Comparison of ENCODE assay signal across 12 mouse cellular contexts in the genomic region with DNA sequence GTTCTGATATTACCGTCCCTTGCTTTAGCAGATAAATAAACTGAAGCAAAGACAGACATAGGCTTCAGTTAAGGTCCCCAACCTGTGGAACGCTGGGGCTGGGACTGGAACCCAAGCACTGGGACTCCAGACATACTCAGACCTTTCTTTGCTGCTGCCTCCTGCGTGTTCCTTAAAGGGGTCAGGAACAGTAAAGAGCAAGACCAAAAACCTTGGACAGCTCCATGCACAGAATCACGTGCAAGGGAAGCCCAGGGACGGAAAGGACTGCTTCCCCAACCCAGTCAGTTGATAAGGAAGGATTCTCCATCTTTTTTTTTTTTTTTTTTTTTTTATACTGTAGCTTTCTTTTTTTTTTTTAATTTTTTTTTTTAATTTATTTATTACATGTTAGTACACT. TPM values are rescaled to one million over a fixed set of nuclear protein-coding genes. Genes with fewer than 3 reads are reported as not detected.
DNase-seq lines count a peak whose midpoint lies in the region; ATAC-seq and TF ChIP-seq lines count a peak whose summit lies in the region.
"Had no signal": no experiment of that assay in that cellular context is flagged by ENCODE, and none has a peak within 500 bp of the region (broad histone marks: within the 10 kb centered on the region; RNA-seq: fewer than 3 reads in every experiment).

No protein-coding gene starts in this region.

- no peak for TF ChIP-seq CTCF in gastrocnemius, adult 2 months (IDR thresholded peaks at IDR 0.05)
- no peak for TF ChIP-seq CTCF in layer of hippocampus, adult 2 months (conservative IDR thresholded peaks at IDR 0.05)

- ATAC-seq in activated CD4-positive, CD25-positive, alpha-beta regulatory T cell, adult 4 months: no peak

- peak overlapping the region; percentile 91; the same call in 1 of the 2 replicates for H3K27ac ChIP-seq in gastrocnemius, adult 2 months
- H3K27ac ChIP-seq in layer of hippocampus, adult 2 months: peak overlapping the region; percentile 99
- H3K27ac ChIP-seq: stomach, embryonic 15.5 days had no signal

- no peak for DNase-seq in gastrocnemius, adult 2 months
- no peak for DNase-seq in gastrocnemius, adult 18-20 months (ENCODE audit: low spot score)
- no peak for DNase-seq in layer of hippocampus, adult 2 months (ENCODE audit: low spot score in 2 of 2)
- DNase-seq in layer of hippocampus, adult 9-10 months (ENCODE audit: low spot score): no peak
- DNase-seq in adipocyte (ENCODE audit: low spot score): peak; percentile 15
- peak; percentile 30 for DNase-seq in mesoderm, embryonic 11.5 days (ENCODE audit: low read depth, low spot score)
- no peak for DNase-seq in layer of hippocampus, adult 18-20 months (ENCODE audit: low spot score in 2 of 2)
- DNase-seq: cerebellum, adult 9-10 months; liver; retina, postnatal 1 day had no signal

- peak overlapping the region; percentile 88 for H3K4me3 ChIP-seq in gastrocnemius, adult 2 months
- H3K4me3 ChIP-seq in layer of hippocampus, adult 2 months: peak overlapping the region; percentile 69

- intact Hi-C loops in gastrocnemius, adult 2 months (cut with DNase I): loop anchor here (5.0 kb wide), 1 partner anchor 35 kb away; the partner anchor contains the start of gene Zfp131

RNA-seq across cellular contexts. Expression of gene Nim1k, which starts 1.1 kb away (rescaled TPM):
- total RNA-seq in gastrocnemius, adult 2 months (2021): 1 to 10 TPM in 1 of 2 experiments, under 1 TPM in 1; 0.82 to 1.6 TPM
- total RNA-seq in gastrocnemius, adult 18-20 months (2021): 1 to 10 TPM; 1.3 to 1.6 TPM
- 10 to 100 TPM; 13.1 to 14.0 TPM for total RNA-seq in layer of hippocampus, adult 2 months (2021)
- 10 to 100 TPM; 12.3 to 13.8 TPM for total RNA-seq in layer of hippocampus, adult 18-20 months (2021)
- polyA plus RNA-seq in activated CD4-positive, CD25-positive, alpha-beta regulatory T cell, adult 4 months (2017; shearing (Covaris generic)): 1 to 10 TPM in 1 of 2 experiments, under 1 TPM in 1; 0.62 to 1.1 TPM

RNA-seq across cellular contexts. Expression of gene Zfp131, which starts 33.9 kb away (rescaled TPM):
- total RNA-seq in gastrocnemius, adult 2 months (2021): 10 to 100 TPM; 22.2 to 24.1 TPM
- 10 to 100 TPM; 19.4 to 20.5 TPM for total RNA-seq in gastrocnemius, adult 18-20 months (2021)
- total RNA-seq in layer of hippocampus, adult 2 months (2021): 10 to 100 TPM; 40.4 to 43.2 TPM
- total RNA-seq in layer of hippocampus, adult 18-20 months (2021): 10 to 100 TPM; 42.3 to 42.8 TPM
- polyA plus RNA-seq in activated CD4-positive, CD25-positive, alpha-beta regulatory T cell, adult 4 months (2017; shearing (Covaris generic)): 10 to 100 TPM; 18.8 to 22.1 TPM

Comparison
In these comparisons a context has a peak if more than half of its experiments do, and no peak if none do; other contexts are left out.
1. DNase-seq: peak in adipocyte (single experiment) and mesoderm, embryonic 11.5 days (single experiment); none in gastrocnemius, adult 2 months (single experiment), gastrocnemius, adult 18-20 months (single experiment), layer of hippocampus, adult 2 months (0 of 2), layer of hippocampus, adult 9-10 months (single experiment) and layer of hippocampus, adult 18-20 months (0 of 2).
2. RNA of gene Nim1k, which starts 1.1 kb away (total RNA-seq): 13.1 to 14.0 TPM in layer of hippocampus, adult 2 months and 12.3 to 13.8 TPM in layer of hippocampus, adult 18-20 months; 0.82 to 1.6 TPM in gastrocnemius, adult 2 months and 1.3 to 1.6 TPM in gastrocnemius, adult 18-20 months; every median in the first group is over 4 times any median in the second.